Mouse (Mus musculus) olfactory bulb, adult 2 months (tissue): ENCODE data around the gene Azin2.

Experiments used
- CTCF ChIP-seq: fragments of 200-500 bp; IDR thresholded peaks from 2 replicates; pipeline ENCODE4 v1.5.1; 2012; ENCODE audit warnings: low read depth, mild to moderate bottlenecking, low read length, moderate library complexity; ENCODE audit not compliant: insufficient read depth
- POLR2A ChIP-seq: fragments of 200-500 bp; IDR thresholded peaks from 2 replicates; pipeline ENCODE4 v1.6.1; 2012; ENCODE audit warnings: mild to moderate bottlenecking, low read depth, low read length, moderate library complexity; ENCODE audit not compliant: insufficient read depth

GRCm38 (mm10) chr4:128953851-128954250 lies 8.4 kb downstream of the Azin2 start:
- TF ChIP-seq CTCF, result no peak
- no peak for TF ChIP-seq POLR2A
